Mouse (Mus musculus): Measurements from ENCODE around the gene Tyms. TPM values are rescaled to one million over a fixed set of nuclear protein-coding genes. Genes with fewer than 3 reads are reported as not detected.

Tyms gene
- polyA plus RNA-seq, 1 experiment, result 39.4 TPM

DNA sequence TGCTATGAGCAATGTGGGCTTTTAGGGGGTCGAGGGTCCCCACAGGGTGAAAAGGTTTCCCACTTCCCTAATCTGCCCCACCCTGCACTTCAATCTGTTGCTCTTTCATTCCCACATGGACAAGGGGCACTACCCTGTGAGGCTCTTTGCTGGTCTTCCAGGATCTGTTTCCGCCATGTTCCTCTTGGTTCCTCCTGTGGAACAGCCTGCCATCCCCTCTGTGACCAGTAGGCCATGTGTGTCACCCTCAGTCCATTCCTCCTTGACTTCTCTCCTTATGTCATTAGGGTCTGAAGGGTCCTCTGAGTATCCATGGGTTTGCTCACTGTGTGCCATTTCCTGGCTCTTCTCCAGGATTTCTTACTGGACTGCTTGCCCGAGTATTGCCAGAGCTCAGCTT is 38.4 kb upstream of the Tyms start:
- Histone ChIP-seq H3K4me3 (no peak overlapping the region), H3K36me3 (ENCODE audit: control insufficient read depth, insufficient read depth) (no peaks in the 10 kb centered on the region), H3K27me3 (ENCODE audit: control insufficient read depth, insufficient read depth, insufficient read length) (peaks cover 26% of the 10 kb centered on the region), H3K79me2 (ENCODE audit: control insufficient read depth, insufficient read depth) (no peaks in the 10 kb centered on the region), H3K4me2 (ENCODE audit: low read depth) (no peak overlapping the region), H3ac (ENCODE audit: control insufficient read depth, insufficient read length) (no peak overlapping the region)
- TF ChIP-seq TCF12 (IDR thresholded peaks at IDR 0.05; ENCODE audit: insufficient read depth, poor library complexity, severe bottlenecking), result no peak
- TF ChIP-seq MYOD1 (IDR thresholded peaks at IDR 0.05; ENCODE audit: control insufficient read depth in 1 of 3, insufficient read length in 2 of 3, low read depth in 2 of 3), result no peak
- TF ChIP-seq E2F4 (IDR thresholded peaks at IDR 0.05; ENCODE audit: insufficient read depth), result no peak
- TF ChIP-seq MAX (IDR thresholded peaks at IDR 0.05; ENCODE audit: low read depth), result no peak
- no peak for TF ChIP-seq MYOG (IDR thresholded peaks at IDR 0.05; ENCODE audit: control insufficient read depth in 1 of 3, insufficient read depth in 1 of 3, insufficient read length in 2 of 3, low read depth in 2 of 3)
- TF ChIP-seq USF1 (IDR thresholded peaks at IDR 0.05; ENCODE audit: low read depth), result no peak
- TF ChIP-seq POLR2AphosphoS2 (IDR thresholded peaks at IDR 0.05; ENCODE audit: insufficient read length, low read depth), result no peak
- no peak for TF ChIP-seq POLR2A (IDR thresholded peaks at IDR 0.05; ENCODE audit: insufficient read length, low read depth)
- TF ChIP-seq REST (IDR thresholded peaks at IDR 0.05; ENCODE audit: insufficient read depth, insufficient read length), result no peak
- no peak for TF ChIP-seq TCF3 (IDR thresholded peaks at IDR 0.05; ENCODE audit: insufficient read length, low read depth)

DNA sequence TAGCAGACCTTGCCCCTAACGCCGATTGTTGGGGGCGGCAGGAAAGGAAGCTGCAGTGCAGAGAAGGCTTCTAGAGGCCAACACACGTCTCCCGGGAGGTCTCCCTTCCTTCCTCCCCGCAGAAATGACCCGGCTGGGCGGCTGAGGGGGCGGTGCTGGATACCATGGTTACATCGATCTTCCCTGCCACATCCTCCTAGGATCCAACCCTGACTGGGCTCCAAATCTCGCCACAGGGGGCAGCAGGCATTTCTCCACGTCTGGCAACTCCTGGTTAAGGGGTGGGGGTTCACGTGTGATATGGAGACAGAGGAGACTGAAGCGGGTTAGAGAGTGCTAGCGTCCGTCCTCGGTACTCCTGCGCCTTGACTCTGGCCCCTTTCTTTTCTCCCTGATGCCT is 37.7 kb upstream of the Tyms start:
- peaks cover 30% of the 10 kb centered on the region for H3K27me3 ChIP-seq (ENCODE audit: control insufficient read depth, insufficient read depth, insufficient read length)
- H3K4me2 ChIP-seq (ENCODE audit: low read depth), result no peak overlapping the region
- TF ChIP-seq TCF12 (IDR thresholded peaks at IDR 0.05; ENCODE audit: insufficient read depth, poor library complexity, severe bottlenecking) (no peak), TCF3 (IDR thresholded peaks at IDR 0.05; ENCODE audit: insufficient read length, low read depth) (no peak), POLR2A (IDR thresholded peaks at IDR 0.05; ENCODE audit: insufficient read length, low read depth) (no peak), MYOD1 (IDR thresholded peaks at IDR 0.05; ENCODE audit: control insufficient read depth in 1 of 3, insufficient read length in 2 of 3, low read depth in 2 of 3) (no peak), REST (IDR thresholded peaks at IDR 0.05; ENCODE audit: insufficient read depth, insufficient read length) (no peak), CEBPB (IDR thresholded peaks at IDR 0.05; ENCODE audit: insufficient read depth, poor library complexity, severe bottlenecking) (no peak), POLR2AphosphoS2 (IDR thresholded peaks at IDR 0.05; ENCODE audit: insufficient read length, low read depth) (no peak), E2F4 (IDR thresholded peaks at IDR 0.05; ENCODE audit: insufficient read depth) (no peak), MAX (IDR thresholded peaks at IDR 0.05; ENCODE audit: low read depth) (no peak), SRF (IDR thresholded peaks at IDR 0.05; ENCODE audit: control insufficient read depth, insufficient read length, low read depth) (no peak), MYOG (IDR thresholded peaks at IDR 0.05; ENCODE audit: control insufficient read depth in 1 of 3, insufficient read depth in 1 of 3, insufficient read length in 2 of 3, low read depth in 2 of 3) (no peak), USF1 (IDR thresholded peaks at IDR 0.05; ENCODE audit: low read depth) (no peak)
- no peak overlapping the region for H3K4me3 ChIP-seq
- H3K79me2 ChIP-seq (ENCODE audit: control insufficient read depth, insufficient read depth), result no peaks in the 10 kb centered on the region
- no peaks in the 10 kb centered on the region for H3K36me3 ChIP-seq (ENCODE audit: control insufficient read depth, insufficient read depth)
- H3ac ChIP-seq (ENCODE audit: control insufficient read depth, insufficient read length), result no peak overlapping the region

DNA sequence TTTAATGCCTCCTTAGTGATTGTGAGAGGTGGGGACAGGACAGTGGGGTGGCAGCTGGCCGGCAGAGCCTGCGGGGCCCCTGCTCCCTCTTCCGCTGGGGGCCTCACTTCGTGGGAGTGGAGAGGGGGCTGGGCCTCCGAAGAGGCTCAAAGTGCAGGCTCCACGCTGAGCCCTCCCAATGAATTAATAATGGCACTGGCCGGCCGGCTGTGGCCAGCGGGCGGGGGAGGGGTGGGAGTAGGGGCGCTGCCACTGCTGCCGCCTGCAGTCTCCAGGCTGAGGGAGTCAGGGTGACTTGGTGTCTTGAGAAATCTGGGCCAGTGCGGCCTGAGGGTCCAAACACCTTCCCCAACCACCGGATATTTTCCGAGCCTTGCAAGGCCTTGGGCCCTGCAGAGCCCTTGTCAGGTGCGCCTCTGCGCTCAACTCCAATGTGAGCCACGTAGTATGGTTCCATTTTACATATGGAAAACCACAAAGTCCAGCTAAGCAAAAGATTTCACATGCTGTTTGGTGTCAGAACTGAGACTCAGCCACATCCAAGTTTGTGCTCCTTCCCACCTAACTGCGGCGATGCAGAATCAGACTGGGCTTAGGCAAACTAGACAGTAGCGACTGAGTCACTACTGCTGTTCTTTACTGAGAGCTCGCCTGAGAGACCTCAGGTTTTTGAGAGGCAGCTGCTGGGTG is 37.1 kb upstream of the Tyms start:
- TF ChIP-seq POLR2AphosphoS2 (IDR thresholded peaks at IDR 0.05; ENCODE audit: insufficient read length, low read depth), result no peak
- no peak for TF ChIP-seq E2F4 (IDR thresholded peaks at IDR 0.05; ENCODE audit: insufficient read depth)
- TF ChIP-seq USF1 (IDR thresholded peaks at IDR 0.05; ENCODE audit: low read depth), result no peak
- H3K27me3 ChIP-seq (ENCODE audit: control insufficient read depth, insufficient read depth, insufficient read length), result peaks cover 36% of the 10 kb centered on the region
- no peaks in the 10 kb centered on the region for H3K79me2 ChIP-seq (ENCODE audit: control insufficient read depth, insufficient read depth)

DNA sequence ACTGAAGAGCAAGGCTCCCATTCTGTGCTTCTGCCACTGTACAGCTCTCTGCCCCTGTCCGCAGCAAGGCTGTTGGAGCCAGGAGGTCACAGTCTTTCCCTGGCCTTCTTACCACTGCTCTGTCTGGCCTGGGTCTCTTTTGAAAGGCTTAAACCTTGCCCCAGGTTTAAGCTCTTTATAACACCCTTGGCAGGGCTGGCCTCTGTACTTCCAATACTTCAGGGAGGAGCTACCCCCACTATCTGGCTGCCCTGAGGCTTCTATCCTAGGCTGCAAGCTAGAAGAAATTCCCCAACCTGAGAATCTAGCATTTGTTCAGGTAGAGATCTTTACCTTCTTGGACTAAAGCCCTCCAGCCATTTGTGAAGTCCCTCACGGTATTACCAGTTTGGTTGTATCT is 36.5 kb upstream of the Tyms start:
- H3K4me2 ChIP-seq (ENCODE audit: low read depth), result no peak overlapping the region
- H3K27me3 ChIP-seq (ENCODE audit: control insufficient read depth, insufficient read depth, insufficient read length), result peaks cover 42% of the 10 kb centered on the region
- no peaks in the 10 kb centered on the region for H3K79me2 ChIP-seq (ENCODE audit: control insufficient read depth, insufficient read depth)
- H3K36me3 ChIP-seq (ENCODE audit: control insufficient read depth, insufficient read depth), result no peaks in the 10 kb centered on the region
- TF ChIP-seq TCF3 (IDR thresholded peaks at IDR 0.05; ENCODE audit: insufficient read length, low read depth) (no peak), USF1 (IDR thresholded peaks at IDR 0.05; ENCODE audit: low read depth) (no peak), SRF (IDR thresholded peaks at IDR 0.05; ENCODE audit: control insufficient read depth, insufficient read length, low read depth) (no peak), REST (IDR thresholded peaks at IDR 0.05; ENCODE audit: insufficient read depth, insufficient read length) (no peak), TCF12 (IDR thresholded peaks at IDR 0.05; ENCODE audit: insufficient read depth, poor library complexity, severe bottlenecking) (no peak), POLR2AphosphoS2 (IDR thresholded peaks at IDR 0.05; ENCODE audit: insufficient read length, low read depth) (no peak), MAX (IDR thresholded peaks at IDR 0.05; ENCODE audit: low read depth) (no peak), MYOD1 (IDR thresholded peaks at IDR 0.05; ENCODE audit: control insufficient read depth in 1 of 3, insufficient read length in 2 of 3, low read depth in 2 of 3) (no peak), CEBPB (IDR thresholded peaks at IDR 0.05; ENCODE audit: insufficient read depth, poor library complexity, severe bottlenecking) (no peak), E2F4 (IDR thresholded peaks at IDR 0.05; ENCODE audit: insufficient read depth) (no peak), POLR2A (IDR thresholded peaks at IDR 0.05; ENCODE audit: insufficient read length, low read depth) (no peak), MYOG (IDR thresholded peaks at IDR 0.05; ENCODE audit: control insufficient read depth in 1 of 3, insufficient read depth in 1 of 3, insufficient read length in 2 of 3, low read depth in 2 of 3) (no peak)
- no peak overlapping the region for H3ac ChIP-seq (ENCODE audit: control insufficient read depth, insufficient read length)
- H3K4me3 ChIP-seq, result no peak overlapping the region

More for the DNA sequence above, 37.1 kb upstream of the Tyms start:
- H3K36me3 ChIP-seq (ENCODE audit: control insufficient read depth, insufficient read depth), result no peaks in the 10 kb centered on the region
- no peak overlapping the region for H3K4me3 ChIP-seq
- no peak overlapping the region for H3K4me2 ChIP-seq (ENCODE audit: low read depth)
- no peak overlapping the region for H3ac ChIP-seq (ENCODE audit: control insufficient read depth, insufficient read length)

DNA sequence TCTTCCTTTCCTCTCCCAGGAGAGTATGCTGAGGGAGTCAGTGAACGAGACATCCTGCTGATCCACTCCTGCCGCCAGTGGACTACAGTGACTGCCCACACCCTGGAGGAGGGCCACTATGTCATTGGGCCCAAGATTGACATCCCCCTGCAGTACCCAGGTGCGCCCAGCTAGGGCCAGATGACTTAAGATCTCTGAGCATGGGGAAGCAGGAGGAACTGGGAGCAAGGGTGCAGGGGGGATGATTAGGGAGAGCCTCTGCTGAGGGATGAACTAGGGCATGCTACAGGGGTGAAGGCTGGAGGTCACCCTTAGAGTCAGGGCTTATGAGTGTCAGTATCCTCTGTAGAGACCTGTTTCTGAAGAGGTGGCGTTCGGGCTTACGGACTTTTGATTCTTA is 34.8 kb upstream of the Tyms start:
- Histone ChIP-seq H3ac (ENCODE audit: control insufficient read depth, insufficient read length) (no peak overlapping the region), H3K4me2 (ENCODE audit: low read depth) (no peak overlapping the region), H3K4me3 (no peak overlapping the region), H3K79me2 (ENCODE audit: control insufficient read depth, insufficient read depth) (no peaks in the 10 kb centered on the region), H3K36me3 (ENCODE audit: control insufficient read depth, insufficient read depth) (no peaks in the 10 kb centered on the region), H3K27me3 (ENCODE audit: control insufficient read depth, insufficient read depth, insufficient read length) (peaks cover 31% of the 10 kb centered on the region)
- TF ChIP-seq MYOD1 (IDR thresholded peaks at IDR 0.05; ENCODE audit: control insufficient read depth in 1 of 3, insufficient read length in 2 of 3, low read depth in 2 of 3), result no peak
- no peak for TF ChIP-seq USF1 (IDR thresholded peaks at IDR 0.05; ENCODE audit: low read depth)
- no peak for TF ChIP-seq TCF12 (IDR thresholded peaks at IDR 0.05; ENCODE audit: insufficient read depth, poor library complexity, severe bottlenecking)
